Comparison of ENCODE assay signal across 8 mouse cellular contexts in the genomic region with DNA sequence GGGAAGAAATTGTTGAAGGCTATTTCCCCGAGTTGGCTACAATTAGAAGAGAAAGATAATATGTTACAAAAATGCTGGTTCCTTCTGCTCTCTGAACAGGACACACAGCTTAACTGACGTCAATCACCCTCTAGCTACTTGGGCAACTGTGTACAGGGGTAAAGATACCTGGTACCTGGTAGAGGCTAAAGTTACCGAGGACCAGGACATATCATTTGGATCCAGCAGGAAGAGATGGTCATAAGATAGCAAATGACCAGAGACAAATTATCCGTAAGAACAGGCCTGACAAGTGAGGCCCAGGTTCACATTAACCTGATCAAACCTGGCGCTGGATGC. TPM values are rescaled to one million over a fixed set of nuclear protein-coding genes. Genes with fewer than 3 reads are reported as not detected.
A peak's percentile ranks its signal among the peaks of the same experiment; 100 is the strongest.
DNase-seq lines count a peak whose midpoint lies in the region; ATAC-seq and TF ChIP-seq lines count a peak whose summit lies in the region.

No protein-coding gene starts in this region.

- peaks cover 12% of the 10 kb centered on the region for H3K36me3 ChIP-seq in embryonic facial prominence, embryonic 13.5 days
- H3K36me3 ChIP-seq in hindbrain, postnatal 0 days (ENCODE audit: insufficient read depth, low read length): no peaks in the 10 kb centered on the region
- H3K36me3 ChIP-seq in midbrain, embryonic 16.5 days (ENCODE audit: control insufficient read depth, insufficient read depth, low read length): 0 out of 2 replicates have a peak, but pooled peaks cover 2% of the 10 kb centered on the region

- WGBS in embryonic facial prominence, embryonic 13.5 days: 56% methylated on average over 5 of the region's 5 CpGs
- 58% methylated on average over 5 of the region's 5 CpGs for WGBS in hindbrain, postnatal 0 days
- 52% methylated on average over 5 of the region's 5 CpGs for WGBS in midbrain, embryonic 16.5 days

- H3K4me3 ChIP-seq in layer of hippocampus, adult 2 months: peak overlapping the region; percentile 99
- H3K4me3 ChIP-seq in embryonic facial prominence, embryonic 13.5 days: peak overlapping the region; percentile 66
- H3K4me3 ChIP-seq in hindbrain, postnatal 0 days (ENCODE audit: low read length): peak overlapping the region; percentile 78
- peak overlapping the region; percentile 93 for H3K4me3 ChIP-seq in midbrain, embryonic 16.5 days (ENCODE audit: low read depth, low read length)

- ATAC-seq in embryonic facial prominence, embryonic 13.5 days (ENCODE audit: insufficient number of reproducible peaks, insufficient read depth, low FRiP score, low TSS enrichment, low read depth): no peak
- no peak; the same call in 1 of the 2 replicates for ATAC-seq in hindbrain, postnatal 0 days
- ATAC-seq in midbrain, embryonic 16.5 days: no peak
- ATAC-seq in megakaryocyte-erythroid progenitor cell, adult 5-6 weeks (replicated peaks; ENCODE audit: low FRiP score, low TSS enrichment, poor library complexity, severe bottlenecking): no peak

- peaks cover 22% of the 10 kb centered on the region for H3K27me3 ChIP-seq in embryonic facial prominence, embryonic 13.5 days
- H3K27me3 ChIP-seq in hindbrain, postnatal 0 days (ENCODE audit: insufficient read depth, low read length): peaks cover 10% of the 10 kb centered on the region; the same call in 1 of the 2 replicates
- H3K27me3 ChIP-seq in midbrain, embryonic 16.5 days (ENCODE audit: control insufficient read depth, insufficient read depth, low read depth, low read length): peaks cover 16% of the 10 kb centered on the region

- TF ChIP-seq CTCF in layer of hippocampus, adult 2 months (conservative IDR thresholded peaks at IDR 0.05): no peak
- no peak for TF ChIP-seq CTCF in hindbrain, postnatal 0 days (IDR thresholded peaks at IDR 0.05; ENCODE audit: low read depth)

- H3K9ac ChIP-seq in embryonic facial prominence, embryonic 13.5 days: no peak overlapping the region
- peak overlapping the region; percentile 85; the same call in 1 of the 2 replicates for H3K9ac ChIP-seq in hindbrain, postnatal 0 days (replicated peaks; ENCODE audit: low read length)
- H3K9ac ChIP-seq in midbrain, embryonic 16.5 days (ENCODE audit: low read depth, low read length): no peak overlapping the region; the same call in 1 of the 2 replicates

- peak overlapping the region; percentile 97 for H3K27ac ChIP-seq in layer of hippocampus, adult 2 months
- H3K27ac ChIP-seq in embryonic facial prominence, embryonic 13.5 days: no peak overlapping the region
- peak overlapping the region; percentile 88; the same call in 1 of the 2 replicates for H3K27ac ChIP-seq in hindbrain, postnatal 0 days
- H3K27ac ChIP-seq in midbrain, embryonic 16.5 days (ENCODE audit: low read length): peak overlapping the region; percentile 46; the same call in 1 of the 2 replicates

- H3K4me1 ChIP-seq in embryonic facial prominence, embryonic 13.5 days: no peaks in the 10 kb centered on the region
- no peaks in the 10 kb centered on the region for H3K4me1 ChIP-seq in hindbrain, postnatal 0 days (ENCODE audit: insufficient read depth, low read length)
- H3K4me1 ChIP-seq in midbrain, embryonic 16.5 days (ENCODE audit: control insufficient read depth, insufficient read depth, low read length): peaks cover 8% of the 10 kb centered on the region; the same call in 1 of the 2 replicates

- no peaks in the 10 kb centered on the region for H3K9me3 ChIP-seq in embryonic facial prominence, embryonic 13.5 days
- no peaks in the 10 kb centered on the region for H3K9me3 ChIP-seq in hindbrain, postnatal 0 days (ENCODE audit: low read length)
- H3K9me3 ChIP-seq in midbrain, embryonic 16.5 days (replicated peaks; ENCODE audit: control insufficient read depth, low read length, poor library complexity, severe bottlenecking): no peaks in the 10 kb centered on the region

- peak overlapping the region; percentile 64 for H3K4me2 ChIP-seq in embryonic facial prominence, embryonic 13.5 days
- H3K4me2 ChIP-seq in hindbrain, postnatal 0 days (ENCODE audit: low read depth, low read length): peak overlapping the region; percentile 58
- H3K4me2 ChIP-seq in midbrain, embryonic 16.5 days (ENCODE audit: low read length): peak overlapping the region; percentile 63

- no peak for DNase-seq in layer of hippocampus, adult 2 months (ENCODE audit: low spot score in 2 of 2)
- no peak for DNase-seq in layer of hippocampus, postnatal 25 days (ENCODE audit: extremely low spot score in 1 of 2, low spot score in 1 of 2)
- DNase-seq in hindbrain, postnatal 0 days (ENCODE audit: low spot score): no peak
- DNase-seq in cerebellum, adult 11-12 months: no peak
- no peak for DNase-seq in thymus, postnatal 25 days

RNA-seq across cellular contexts. Expression of gene Hacd2, which starts 0.4 kb away (rescaled TPM):
- 10 to 100 TPM; 32.7 to 41.7 TPM for total RNA-seq in layer of hippocampus, adult 2 months (2021)
- total RNA-seq in layer of hippocampus, postnatal 25 days (2021): 10 to 100 TPM; 31.3 to 46.1 TPM
- 87.5 and 87.8 TPM in 2 replicates for polyA plus RNA-seq in embryonic facial prominence, embryonic 13.5 days (2015; fragmentation: Nextera tagmentation; extraction: Ambion mirVana)
- total RNA-seq in hindbrain, postnatal 0 days (2014; rRNA removed): 11.7 and 13.1 TPM in 2 replicates
- 60.0 and 61.4 TPM in 2 replicates for polyA plus RNA-seq in hindbrain, postnatal 0 days (2015; fragmentation: Nextera tagmentation; extraction: Ambion mirVana)
- 40.4 and 44.0 TPM in 2 replicates for polyA plus RNA-seq in midbrain, embryonic 16.5 days (2015; fragmentation: Nextera tagmentation; extraction: Ambion mirVana)
- 16.3 and 34.3 TPM in 2 replicates for total RNA-seq in megakaryocyte-erythroid progenitor cell, adult 5-6 weeks (2014; fragmentation: Nextera tagmentation)
- 6.4 and 8.9 TPM in 2 replicates for total RNA-seq in megakaryocyte-erythroid progenitor cell, adult 5-6 weeks (2017)
